Mouse (Mus musculus): Measurements from ENCODE around the gene Pnkd.
A peak's percentile ranks its signal among the peaks of the same experiment; 100 is the strongest.

Gene Pnkd

GRCm38 (mm10) chr1:74361812-74362211 is 77.1 kb downstream of the Pnkd start, which contains the start of gene Catip:
Gene Catip, plus strand, starts transcription at chr1:74362108.
- DNase-seq (ENCODE audit: low spot score) = peak; percentile 93

- DNase-seq (ENCODE audit: low spot score) = no peak
These were observed 77.8 kb downstream of the Pnkd start for GRCm38 (mm10) chr1:74362325-74363229.

GRCm38 (mm10) chr1:74363437-74363836 is 78.7 kb downstream of the Pnkd start:
- DNase-seq (ENCODE audit: low spot score) = no peak

GRCm38 (mm10) chr1:74364270-74364669 is 79.5 kb downstream of the Pnkd start:
- DNase-seq (ENCODE audit: low spot score) = no peak

GRCm38 (mm10) chr1:74367886-74368645 is 83.3 kb downstream of the Pnkd start:
- DNase-seq (ENCODE audit: low spot score) = peak; percentile 74

GRCm38 (mm10) chr1:74370040-74370439 is 85.3 kb downstream of the Pnkd start:
- DNase-seq (ENCODE audit: low spot score) = no peak

- DNase-seq (ENCODE audit: low spot score) = no peak
These were observed 88.6 kb downstream of the Pnkd start for GRCm38 (mm10) chr1:74373372-74373771.

- DNase-seq (ENCODE audit: low spot score) = no peak
These were observed 90.2 kb downstream of the Pnkd start, which contains the start of gene Slc11a1 for GRCm38 (mm10) chr1:74374980-74375379. Gene Slc11a1, plus strand, starts transcription at chr1:74375195.

- no peak for DNase-seq (ENCODE audit: low spot score)
These were observed 90.8 kb downstream of the Pnkd start for GRCm38 (mm10) chr1:74375561-74375960.

GRCm38 (mm10) chr1:74376396-74376795 is 91.7 kb downstream of the Pnkd start:
- no peak for DNase-seq (ENCODE audit: low spot score)

GRCm38 (mm10) chr1:74379058-74379504 is 94.4 kb downstream of the Pnkd start:
- no peak for DNase-seq (ENCODE audit: low spot score)

- DNase-seq (ENCODE audit: low spot score) = no peak
These were observed 95.8 kb downstream of the Pnkd start for GRCm38 (mm10) chr1:74380484-74380883.

GRCm38 (mm10) chr1:74381588-74382021 is 96.9 kb downstream of the Pnkd start:
- DNase-seq (ENCODE audit: low spot score) = no peak

- DNase-seq (ENCODE audit: low spot score) = no peak
These were observed 98.7 kb downstream of the Pnkd start for GRCm38 (mm10) chr1:74383385-74383784.

GRCm38 (mm10) chr1:74384525-74384924 is 99.8 kb downstream of the Pnkd start:
- no peak for DNase-seq (ENCODE audit: low spot score)

GRCm38 (mm10) chr1:74385064-74385463 is 100.3 kb downstream of the Pnkd start:
- DNase-seq (ENCODE audit: low spot score) = no peak

- no peak for DNase-seq (ENCODE audit: low spot score)
These were observed 100.8 kb downstream of the Pnkd start for GRCm38 (mm10) chr1:74385531-74385930.

GRCm38 (mm10) chr1:74386363-74386713 is 101.6 kb downstream of the Pnkd start:
- no peak for DNase-seq (ENCODE audit: low spot score)

GRCm38 (mm10) chr1:74386714-74387385 is 102.1 kb downstream of the Pnkd start:
- peak; percentile 96 for DNase-seq (ENCODE audit: low spot score)

- no peak for DNase-seq (ENCODE audit: low spot score)
These were observed 102.8 kb downstream of the Pnkd start for GRCm38 (mm10) chr1:74387386-74387988.

GRCm38 (mm10) chr1:74388398-74388920 is 103.7 kb downstream of the Pnkd start:
- DNase-seq (ENCODE audit: low spot score) = no peak
